Mouse (Mus musculus): ENCODE data around the gene Samhd1. TPM values are rescaled to one million over a fixed set of nuclear protein-coding genes. Genes with fewer than 3 reads are reported as not detected.

Samhd1 gene
- polyA plus RNA-seq, 1 experiment from 2014 or later, result 9.6 TPM

GRCm38 (mm10) chr2:157132686-157133540 is 2.2 kb downstream of the Samhd1 start:
- Histone ChIP-seq H3K4me3 (ENCODE audit: low read depth, low read length) (no peak overlapping the region), H3K27me3 (ENCODE audit: control insufficient read depth, insufficient read depth, low read depth, low read length) (no peaks in the 10 kb centered on the region), H3K36me3 (ENCODE audit: control insufficient read depth, insufficient read depth, low read length) (no peaks in the 10 kb centered on the region), H3K4me1 (ENCODE audit: control insufficient read depth, insufficient read depth, low read length) (peaks cover 6% of the 10 kb centered on the region), H3K4me2 (ENCODE audit: low read length) (no peak overlapping the region), H3K27ac (ENCODE audit: low read length) (no peak overlapping the region), H3K9me3 (replicated peaks; ENCODE audit: control insufficient read depth, low read length, poor library complexity, severe bottlenecking) (no peaks in the 10 kb centered on the region), H3K9ac (ENCODE audit: low read depth, low read length) (no peak overlapping the region)
- WGBS, result 86% methylated on average over 3 of the region's 3 CpGs
- ATAC-seq, result no peak

GRCm38 (mm10) chr2:157132086-157132485 is 3.0 kb downstream of the Samhd1 start:
- 91% methylated on average over 1 of the region's 1 CpGs for WGBS
- no peak for ATAC-seq
- Histone ChIP-seq H3K27ac (ENCODE audit: low read length) (no peak overlapping the region), H3K9ac (ENCODE audit: low read depth, low read length) (no peak overlapping the region), H3K27me3 (ENCODE audit: control insufficient read depth, insufficient read depth, low read depth, low read length) (no peaks in the 10 kb centered on the region), H3K4me3 (ENCODE audit: low read depth, low read length) (no peak overlapping the region), H3K36me3 (ENCODE audit: control insufficient read depth, insufficient read depth, low read length) (no peaks in the 10 kb centered on the region), H3K9me3 (replicated peaks; ENCODE audit: control insufficient read depth, low read length, poor library complexity, severe bottlenecking) (no peaks in the 10 kb centered on the region), H3K4me1 (ENCODE audit: control insufficient read depth, insufficient read depth, low read length) (peaks cover 6% of the 10 kb centered on the region), H3K4me2 (ENCODE audit: low read length) (no peak overlapping the region)

- Histone ChIP-seq H3K4me1 (ENCODE audit: control insufficient read depth, insufficient read depth, low read length) (peaks cover 6% of the 10 kb centered on the region), H3K36me3 (ENCODE audit: control insufficient read depth, insufficient read depth, low read length) (no peaks in the 10 kb centered on the region)
- ATAC-seq, result no peak
Measured at GRCm38 (mm10) chr2:157130813-157131514, 4.1 kb downstream of the Samhd1 start.

GRCm38 (mm10) chr2:157129601-157130164 is 5.4 kb downstream of the Samhd1 start:
- 87% methylated on average over 11 of the region's 11 CpGs for WGBS
- H3K4me3 ChIP-seq (ENCODE audit: low read depth, low read length), result no peak overlapping the region
- no peak for ATAC-seq
- H3K4me1 ChIP-seq (ENCODE audit: control insufficient read depth, insufficient read depth, low read length), result peaks cover 6% of the 10 kb centered on the region
- H3K4me2 ChIP-seq (ENCODE audit: low read length), result no peak overlapping the region
- no peaks in the 10 kb centered on the region for H3K36me3 ChIP-seq (ENCODE audit: control insufficient read depth, insufficient read depth, low read length)
- H3K27me3 ChIP-seq (ENCODE audit: control insufficient read depth, insufficient read depth, low read depth, low read length), result no peaks in the 10 kb centered on the region
- H3K27ac ChIP-seq (ENCODE audit: low read length), result no peak overlapping the region
- H3K9me3 ChIP-seq (replicated peaks; ENCODE audit: control insufficient read depth, low read length, poor library complexity, severe bottlenecking), result no peaks in the 10 kb centered on the region
- no peak overlapping the region for H3K9ac ChIP-seq (ENCODE audit: low read depth, low read length)

More at GRCm38 (mm10) chr2:157130813-157131514, 4.1 kb downstream of the Samhd1 start:
- no peak overlapping the region for H3K4me2 ChIP-seq (ENCODE audit: low read length)
- 89% methylated on average over 8 of the region's 8 CpGs for WGBS
- H3K9ac ChIP-seq (ENCODE audit: low read depth, low read length), result no peak overlapping the region
- no peaks in the 10 kb centered on the region for H3K27me3 ChIP-seq (ENCODE audit: control insufficient read depth, insufficient read depth, low read depth, low read length)
- H3K4me3 ChIP-seq (ENCODE audit: low read depth, low read length), result no peak overlapping the region
- no peaks in the 10 kb centered on the region for H3K9me3 ChIP-seq (replicated peaks; ENCODE audit: control insufficient read depth, low read length, poor library complexity, severe bottlenecking)
- no peak overlapping the region for H3K27ac ChIP-seq (ENCODE audit: low read length)

- no peak overlapping the region for H3K9ac ChIP-seq (ENCODE audit: low read depth, low read length)
- H3K9me3 ChIP-seq (replicated peaks; ENCODE audit: control insufficient read depth, low read length, poor library complexity, severe bottlenecking), result no peaks in the 10 kb centered on the region
- H3K27me3 ChIP-seq (ENCODE audit: control insufficient read depth, insufficient read depth, low read depth, low read length), result no peaks in the 10 kb centered on the region
- no peaks in the 10 kb centered on the region for H3K36me3 ChIP-seq (ENCODE audit: control insufficient read depth, insufficient read depth, low read length)
- H3K27ac ChIP-seq (ENCODE audit: low read length), result no peak overlapping the region
- no peak overlapping the region for H3K4me2 ChIP-seq (ENCODE audit: low read length)
- ATAC-seq, result no peak
- 93% methylated on average over 4 of the region's 4 CpGs for WGBS
- H3K4me3 ChIP-seq (ENCODE audit: low read depth, low read length), result no peak overlapping the region
- peaks cover 3% of the 10 kb centered on the region for H3K4me1 ChIP-seq (ENCODE audit: control insufficient read depth, insufficient read depth, low read length)
Measured at GRCm38 (mm10) chr2:157129096-157129495, 6.0 kb downstream of the Samhd1 start.

- no peaks in the 10 kb centered on the region for H3K27me3 ChIP-seq (ENCODE audit: control insufficient read depth, insufficient read depth, low read depth, low read length)
- H3K4me2 ChIP-seq (ENCODE audit: low read length), result no peak overlapping the region
- H3K27ac ChIP-seq (ENCODE audit: low read length), result no peak overlapping the region
- no peaks in the 10 kb centered on the region for H3K36me3 ChIP-seq (ENCODE audit: control insufficient read depth, insufficient read depth, low read length)
- no peak overlapping the region for H3K4me3 ChIP-seq (ENCODE audit: low read depth, low read length)
- no peak overlapping the region for H3K9ac ChIP-seq (ENCODE audit: low read depth, low read length)
- no peak for ATAC-seq
- H3K4me1 ChIP-seq (ENCODE audit: control insufficient read depth, insufficient read depth, low read length), result no peaks in the 10 kb centered on the region
- H3K9me3 ChIP-seq (replicated peaks; ENCODE audit: control insufficient read depth, low read length, poor library complexity, severe bottlenecking), result no peaks in the 10 kb centered on the region
- 54% methylated on average over 4 of the region's 4 CpGs for WGBS
Measured at GRCm38 (mm10) chr2:157128072-157128471, 7.0 kb downstream of the Samhd1 start.

GRCm38 (mm10) chr2:157127370-157127769 is 7.7 kb downstream of the Samhd1 start:
- no peaks in the 10 kb centered on the region for H3K9me3 ChIP-seq (replicated peaks; ENCODE audit: control insufficient read depth, low read length, poor library complexity, severe bottlenecking)

GRCm38 (mm10) chr2:157125246-157125645 is 9.8 kb downstream of the Samhd1 start:
- Histone ChIP-seq H3K4me2 (ENCODE audit: low read length) (no peak overlapping the region), H3K9ac (ENCODE audit: low read depth, low read length) (no peak overlapping the region), H3K27me3 (ENCODE audit: control insufficient read depth, insufficient read depth, low read depth, low read length) (no peaks in the 10 kb centered on the region), H3K9me3 (replicated peaks; ENCODE audit: control insufficient read depth, low read length, poor library complexity, severe bottlenecking) (no peaks in the 10 kb centered on the region), H3K36me3 (ENCODE audit: control insufficient read depth, insufficient read depth, low read length) (no peaks in the 10 kb centered on the region), H3K4me1 (ENCODE audit: control insufficient read depth, insufficient read depth, low read length) (no peaks in the 10 kb centered on the region), H3K4me3 (ENCODE audit: low read depth, low read length) (no peak overlapping the region), H3K27ac (ENCODE audit: low read length) (no peak overlapping the region)
- ATAC-seq, result no peak
- WGBS, result 92% methylated on average over 3 of the region's 3 CpGs

More at GRCm38 (mm10) chr2:157127370-157127769, 7.7 kb downstream of the Samhd1 start:
- H3K36me3 ChIP-seq (ENCODE audit: control insufficient read depth, insufficient read depth, low read length), result no peaks in the 10 kb centered on the region
- no peak overlapping the region for H3K4me2 ChIP-seq (ENCODE audit: low read length)
- H3K4me3 ChIP-seq (ENCODE audit: low read depth, low read length), result no peak overlapping the region
- WGBS, result 79% methylated on average over 3 of the region's 3 CpGs
- no peak overlapping the region for H3K27ac ChIP-seq (ENCODE audit: low read length)
- no peak for ATAC-seq
- H3K27me3 ChIP-seq (ENCODE audit: control insufficient read depth, insufficient read depth, low read depth, low read length), result no peaks in the 10 kb centered on the region
- no peak overlapping the region for H3K9ac ChIP-seq (ENCODE audit: low read depth, low read length)
- H3K4me1 ChIP-seq (ENCODE audit: control insufficient read depth, insufficient read depth, low read length), result no peaks in the 10 kb centered on the region

GRCm38 (mm10) chr2:157121766-157122165 is 13.3 kb downstream of the Samhd1 start:
- no peaks in the 10 kb centered on the region for H3K36me3 ChIP-seq (ENCODE audit: control insufficient read depth, insufficient read depth, low read length)
- WGBS, result 91% methylated on average over 8 of the region's 8 CpGs
- H3K4me2 ChIP-seq (ENCODE audit: low read length), result no peak overlapping the region
- no peaks in the 10 kb centered on the region for H3K4me1 ChIP-seq (ENCODE audit: control insufficient read depth, insufficient read depth, low read length)
- no peak overlapping the region for H3K9ac ChIP-seq (ENCODE audit: low read depth, low read length)
- no peaks in the 10 kb centered on the region for H3K27me3 ChIP-seq (ENCODE audit: control insufficient read depth, insufficient read depth, low read depth, low read length)
- no peaks in the 10 kb centered on the region for H3K9me3 ChIP-seq (replicated peaks; ENCODE audit: control insufficient read depth, low read length, poor library complexity, severe bottlenecking)
- no peak overlapping the region for H3K27ac ChIP-seq (ENCODE audit: low read length)
- no peak for ATAC-seq
- H3K4me3 ChIP-seq (ENCODE audit: low read depth, low read length), result no peak overlapping the region

All from midbrain, embryonic 16.5 days (tissue).